Mouse (Mus musculus): ENCODE results near the gene Lsp1. TPM values are rescaled to one million over a fixed set of nuclear protein-coding genes. Genes with fewer than 3 reads are reported as not detected.

Gene Lsp1
- polyA plus RNA-seq (2016; fragmentation: Nextera tagmentation; extraction: Ambion mirVana), result 5.4 and 6.3 TPM in 2 replicates

- Histone ChIP-seq H3K4me3 (replicated peaks) (no peak within 1 kb of the TSS), H3K27me3 (0 out of 2 replicates have a peak, but pooled peaks cover 4% of the 10 kb centered on the region), H3K4me1 (peaks cover 19% of the 10 kb centered on the region), H3K4me2 (no peak within 1 kb of the TSS), H3K9ac (no peak within 1 kb of the TSS), H3K27ac (no peak within 1 kb of the TSS), H3K36me3 (replicated peaks) (no peaks in the 10 kb centered on the region), H3K9me3 (no peaks in the 10 kb centered on the region)
- 95% methylated on average over 7 of the region's 7 CpGs for WGBS
- no peak for ATAC-seq (ENCODE audit: low FRiP score)
Measured at GRCm38 (mm10) chr7:142460636-142461077, at the start of gene Lsp1. TSS of gene Lsp1 (plus strand) at chr7:142460809.

- ATAC-seq (ENCODE audit: low FRiP score), result no peak
- H3K9me3 ChIP-seq, result no peaks in the 10 kb centered on the region
- H3K27me3 ChIP-seq, result no peaks in the 10 kb centered on the region
- no peaks in the 10 kb centered on the region for H3K36me3 ChIP-seq (replicated peaks)
- no peak overlapping the region for H3K4me2 ChIP-seq
- H3K9ac ChIP-seq, result no peak overlapping the region
- WGBS, result 88% methylated on average over 6 of the region's 6 CpGs
- no peak overlapping the region for H3K27ac ChIP-seq
- no peak overlapping the region for H3K4me3 ChIP-seq (replicated peaks)
- no peaks in the 10 kb centered on the region for H3K4me1 ChIP-seq
Measured at GRCm38 (mm10) chr7:142413285-142413684, 47.3 kb upstream of the Lsp1 start.

DNA sequence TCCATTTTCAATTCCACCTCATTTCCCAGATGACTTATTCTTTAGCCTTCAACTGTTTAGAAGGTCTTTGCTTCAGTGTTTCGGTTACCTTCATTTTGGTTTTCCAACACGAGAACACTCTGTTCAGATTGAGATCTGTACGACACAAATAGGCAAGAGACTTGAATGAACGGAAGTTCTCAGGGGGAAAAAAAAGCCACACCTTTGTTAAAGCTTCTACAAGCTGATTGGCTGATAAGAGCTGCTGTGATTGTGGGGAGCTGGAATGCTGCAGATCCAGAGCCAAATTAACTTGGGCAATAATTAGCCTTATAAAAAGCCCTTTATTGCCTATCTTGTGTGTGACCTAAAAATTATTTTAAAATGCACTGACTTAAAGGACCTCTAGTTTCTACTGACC, 45.3 kb upstream of the Lsp1 start:
- no peaks in the 10 kb centered on the region for H3K9me3 ChIP-seq
- no peak overlapping the region for H3K4me2 ChIP-seq
- 52% methylated on average over 4 of the region's 4 CpGs for WGBS
- ATAC-seq (ENCODE audit: low FRiP score), result no peak
- no peak overlapping the region for H3K4me3 ChIP-seq (replicated peaks)
- no peaks in the 10 kb centered on the region for H3K4me1 ChIP-seq
- H3K9ac ChIP-seq, result no peak overlapping the region
- no peak overlapping the region for H3K27ac ChIP-seq
- no peaks in the 10 kb centered on the region for H3K36me3 ChIP-seq (replicated peaks)
- no peaks in the 10 kb centered on the region for H3K27me3 ChIP-seq

DNA sequence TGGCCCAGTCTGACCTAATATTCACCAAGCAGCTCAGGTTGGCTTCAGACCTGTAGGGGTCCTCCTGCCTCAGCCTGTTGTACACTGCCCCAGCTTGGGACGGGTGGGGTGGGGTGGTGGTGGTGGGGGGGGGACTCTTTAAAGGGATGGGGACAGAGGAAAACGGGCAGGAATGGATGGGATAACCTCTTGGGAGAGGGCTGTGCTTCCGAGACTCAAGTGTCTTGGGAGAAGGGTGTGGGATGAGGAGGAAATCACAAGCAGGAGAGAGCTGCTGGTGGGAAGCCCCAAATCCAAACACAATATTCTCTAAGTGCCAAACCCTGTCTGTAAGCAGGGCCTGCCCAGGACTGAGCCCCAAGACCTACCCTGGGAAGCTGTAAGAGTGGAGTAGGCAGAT, 44.4 kb upstream of the Lsp1 start:
- H3K27ac ChIP-seq, result no peak overlapping the region
- no peaks in the 10 kb centered on the region for H3K9me3 ChIP-seq
- H3K4me3 ChIP-seq (replicated peaks), result no peak overlapping the region
- H3K36me3 ChIP-seq (replicated peaks), result no peaks in the 10 kb centered on the region
- H3K4me2 ChIP-seq, result no peak overlapping the region
- no peak for ATAC-seq (ENCODE audit: low FRiP score)
- no peaks in the 10 kb centered on the region for H3K27me3 ChIP-seq
- no peak overlapping the region for H3K9ac ChIP-seq
- no peaks in the 10 kb centered on the region for H3K4me1 ChIP-seq
- 81% methylated on average over 3 of the region's 3 CpGs for WGBS

- no peaks in the 10 kb centered on the region for H3K4me1 ChIP-seq
- no peak overlapping the region for H3K4me2 ChIP-seq
- no peak overlapping the region for H3K27ac ChIP-seq
- no peak for ATAC-seq (ENCODE audit: low FRiP score)
- H3K9me3 ChIP-seq, result no peaks in the 10 kb centered on the region
- no peak overlapping the region for H3K9ac ChIP-seq
- no peak overlapping the region for H3K4me3 ChIP-seq (replicated peaks)
- H3K27me3 ChIP-seq, result no peaks in the 10 kb centered on the region
- H3K36me3 ChIP-seq (replicated peaks), result no peaks in the 10 kb centered on the region
- WGBS, result 91% methylated on average over 2 of the region's 2 CpGs
Measured at GRCm38 (mm10) chr7:142418027-142418426, 42.6 kb upstream of the Lsp1 start.

- no peak for ATAC-seq (ENCODE audit: low FRiP score)
- no peak overlapping the region for H3K27ac ChIP-seq
- no peak overlapping the region for H3K9ac ChIP-seq
- H3K9me3 ChIP-seq, result no peaks in the 10 kb centered on the region
- no peaks in the 10 kb centered on the region for H3K4me1 ChIP-seq
- no peaks in the 10 kb centered on the region for H3K36me3 ChIP-seq (replicated peaks)
- no peak overlapping the region for H3K4me3 ChIP-seq (replicated peaks)
- no peak overlapping the region for H3K4me2 ChIP-seq
- 96% methylated on average over 8 of the region's 8 CpGs for WGBS
- no peaks in the 10 kb centered on the region for H3K27me3 ChIP-seq
Measured at GRCm38 (mm10) chr7:142418679-142419078, 41.9 kb upstream of the Lsp1 start.

- no peaks in the 10 kb centered on the region for H3K27me3 ChIP-seq
- 86% methylated on average over 5 of the region's 5 CpGs for WGBS
- H3K4me2 ChIP-seq, result no peak overlapping the region
- H3K27ac ChIP-seq, result no peak overlapping the region
- H3K9ac ChIP-seq, result no peak overlapping the region
- H3K4me1 ChIP-seq, result no peaks in the 10 kb centered on the region
- no peak for ATAC-seq (ENCODE audit: low FRiP score)
- no peaks in the 10 kb centered on the region for H3K9me3 ChIP-seq
- no peaks in the 10 kb centered on the region for H3K36me3 ChIP-seq (replicated peaks)
- H3K4me3 ChIP-seq (replicated peaks), result no peak overlapping the region
Measured at GRCm38 (mm10) chr7:142419887-142420286, 40.7 kb upstream of the Lsp1 start.

GRCm38 (mm10) chr7:142421826-142422225, 38.8 kb upstream of the Lsp1 start:
- Histone ChIP-seq H3K4me3 (replicated peaks) (no peak overlapping the region), H3K27me3 (no peaks in the 10 kb centered on the region), H3K4me1 (no peaks in the 10 kb centered on the region; the same call in 1 of the 2 replicates), H3K9me3 (no peaks in the 10 kb centered on the region), H3K27ac (no peak overlapping the region), H3K36me3 (replicated peaks) (no peaks in the 10 kb centered on the region), H3K4me2 (no peak overlapping the region), H3K9ac (no peak overlapping the region)
- no peak for ATAC-seq (ENCODE audit: low FRiP score)
- 81% methylated on average over 2 of the region's 2 CpGs for WGBS

- no peak for ATAC-seq (ENCODE audit: low FRiP score)
- Histone ChIP-seq H3K27ac (no peak overlapping the region), H3K4me1 (peaks cover 13% of the 10 kb centered on the region), H3K4me3 (replicated peaks) (no peak overlapping the region), H3K9me3 (no peaks in the 10 kb centered on the region), H3K9ac (no peak overlapping the region), H3K4me2 (no peak overlapping the region), H3K36me3 (replicated peaks) (no peaks in the 10 kb centered on the region), H3K27me3 (peaks cover 5% of the 10 kb centered on the region; the same call in 1 of the 2 replicates)
- WGBS, result 56% methylated on average over 11 of the region's 11 CpGs
Measured at GRCm38 (mm10) chr7:142425641-142426213, 34.9 kb upstream of the Lsp1 start.

- 4% methylated on average over 7 of the region's 7 CpGs for WGBS
- no peaks in the 10 kb centered on the region for H3K9me3 ChIP-seq
- no peak overlapping the region for H3K27ac ChIP-seq
- H3K4me3 ChIP-seq (replicated peaks), result no peak overlapping the region
- no peak overlapping the region for H3K9ac ChIP-seq
- ATAC-seq (ENCODE audit: low FRiP score), result no peak
- peaks cover 5% of the 10 kb centered on the region; the same call in 1 of the 2 replicates for H3K27me3 ChIP-seq
- H3K4me2 ChIP-seq, result no peak overlapping the region
- H3K4me1 ChIP-seq, result peaks cover 14% of the 10 kb centered on the region
- no peaks in the 10 kb centered on the region for H3K36me3 ChIP-seq (replicated peaks)
Measured at GRCm38 (mm10) chr7:142428213-142428612, 32.4 kb upstream of the Lsp1 start.

- 50% methylated on average over 12 of the region's 12 CpGs for WGBS
- H3K27ac ChIP-seq, result peak overlapping the region; percentile 53
- H3K4me1 ChIP-seq, result peaks cover 14% of the 10 kb centered on the region
- no peak overlapping the region for H3K4me2 ChIP-seq
- no peak overlapping the region for H3K9ac ChIP-seq
- H3K36me3 ChIP-seq (replicated peaks), result no peaks in the 10 kb centered on the region
- peaks cover 13% of the 10 kb centered on the region; the same call in 1 of the 2 replicates for H3K27me3 ChIP-seq
- no peak overlapping the region for H3K4me3 ChIP-seq (replicated peaks)
- peak; percentile 74 for ATAC-seq (ENCODE audit: low FRiP score)
- no peaks in the 10 kb centered on the region for H3K9me3 ChIP-seq
Measured at GRCm38 (mm10) chr7:142430160-142430678, 30.4 kb upstream of the Lsp1 start.

DNA sequence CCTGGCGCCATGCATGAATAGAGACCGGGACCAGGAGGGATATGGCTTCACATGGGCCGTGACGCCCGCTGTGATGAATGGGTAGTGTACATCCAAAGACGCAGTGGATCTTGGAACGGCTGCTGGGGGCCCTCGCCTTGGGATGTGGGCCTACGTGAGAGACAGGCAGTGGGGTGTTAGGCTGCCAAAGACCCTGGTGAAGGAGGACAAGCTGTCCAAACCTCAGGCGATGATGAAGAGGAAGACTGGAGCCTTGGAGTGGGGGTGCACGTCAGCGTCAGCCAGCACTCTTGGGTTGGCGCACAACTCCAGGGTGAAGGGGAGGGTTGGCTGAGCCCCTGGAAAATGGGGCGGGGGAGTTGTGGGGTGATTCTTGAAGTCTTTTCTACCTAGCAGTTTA, 29.5 kb upstream of the Lsp1 start:
- 89% methylated on average over 14 of the region's 14 CpGs for WGBS
- Histone ChIP-seq H3K9me3 (no peaks in the 10 kb centered on the region), H3K4me3 (replicated peaks) (no peak overlapping the region), H3K27ac (no peak overlapping the region), H3K27me3 (peaks cover 14% of the 10 kb centered on the region; the same call in 1 of the 2 replicates), H3K36me3 (replicated peaks) (no peaks in the 10 kb centered on the region), H3K9ac (no peak overlapping the region), H3K4me2 (no peak overlapping the region), H3K4me1 (peaks cover 14% of the 10 kb centered on the region)
- ATAC-seq (ENCODE audit: low FRiP score), result no peak

DNA sequence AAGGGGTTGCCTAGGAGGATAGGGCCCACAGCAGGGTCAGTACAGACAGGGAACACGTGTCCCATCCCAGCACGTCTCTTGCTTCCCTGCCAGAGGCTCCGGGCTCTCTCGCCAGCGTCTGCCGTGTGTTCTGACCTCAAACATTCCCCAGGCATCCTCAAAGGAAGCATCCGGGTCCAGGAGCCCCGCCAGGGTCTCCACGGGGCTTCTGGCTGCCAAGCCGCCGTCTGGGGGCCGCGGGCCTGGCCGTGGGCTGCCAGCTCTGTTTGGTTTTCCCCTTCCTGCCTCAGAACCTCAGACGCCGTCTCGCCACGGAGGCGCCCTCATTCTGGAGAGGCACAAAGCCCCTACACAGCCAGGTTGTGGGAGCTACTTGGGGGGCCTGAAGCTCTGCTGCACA, 27.0 kb upstream of the Lsp1 start:
- peaks cover 14% of the 10 kb centered on the region; the same call in 1 of the 2 replicates for H3K27me3 ChIP-seq
- WGBS, result 61% methylated on average over 18 of the region's 19 CpGs
- H3K27ac ChIP-seq, result no peak overlapping the region
- peaks cover 10% of the 10 kb centered on the region for H3K4me1 ChIP-seq
- H3K36me3 ChIP-seq (replicated peaks), result no peaks in the 10 kb centered on the region
- no peak for ATAC-seq (ENCODE audit: low FRiP score)
- H3K9me3 ChIP-seq, result no peaks in the 10 kb centered on the region
- no peak overlapping the region for H3K9ac ChIP-seq
- H3K4me2 ChIP-seq, result no peak overlapping the region
- H3K4me3 ChIP-seq (replicated peaks), result no peak overlapping the region
